Mouse (Mus musculus) heart, embryonic 14.5 days (tissue): Measurements from ENCODE around the gene Rxrg. TPM values are rescaled to one million over a fixed set of nuclear protein-coding genes. Genes with fewer than 3 reads are reported as not detected.

Experiments used
- ATAC-seq: fragments of 200-750 bp; cut with Nextera tagmentation; 2 replicates; pipeline ENCODE4 v1.8.0; 2017; ENCODE audit warnings: low read depth, moderate TSS enrichment; ENCODE audit not compliant: insufficient number of reproducible peaks, insufficient read depth, low FRiP score
- H3K27ac ChIP-seq, 2 experiments: fragments of 200-500 bp in 1 of 2; fragments of 300-500 bp in 1 of 2; sonication (generic) in 1 of 2; replicated peaks in 1 of 2; 2 replicates each; pipeline ENCODE4 v1.5.1; 2012 to 2014; ENCODE audit warnings: low read depth in 2 of 2, low read length in 2 of 2, control low read depth in 1 of 2, mild to moderate bottlenecking in 1 of 2, mixed read lengths in 1 of 2; ENCODE audit not compliant: control insufficient read depth in 1 of 2, insufficient read depth in 1 of 2
- H3K27me3 ChIP-seq: fragments of 300-500 bp; sonication (generic); 2 replicates; pipeline ENCODE4 v1.6.1; 2014; ENCODE audit warnings: mild to moderate bottlenecking, low read length, control low read depth; ENCODE audit not compliant: control insufficient read depth, insufficient read depth
- H3K36me3 ChIP-seq: fragments of 300-500 bp; sonication (generic); 2 replicates; pipeline ENCODE4 v1.6.1; 2014; ENCODE audit warnings: mild to moderate bottlenecking, control low read depth, low read length, mixed read lengths; ENCODE audit not compliant: control insufficient read depth, insufficient read depth
- H3K4me1 ChIP-seq, 2 experiments: fragments of 200-500 bp in 1 of 2; fragments of 300-500 bp in 1 of 2; sonication (generic) in 1 of 2; 2 replicates each; pipeline ENCODE4 v1.6.1; 2012 to 2014; ENCODE audit warnings: low read length in 2 of 2, control low read depth in 1 of 2, mixed read lengths in 1 of 2; ENCODE audit not compliant: control insufficient read depth in 2 of 2, insufficient read depth in 2 of 2
- H3K4me2 ChIP-seq: fragments of 300-500 bp; sonication (generic); 2 replicates; pipeline ENCODE4 v1.6.1; 2014; ENCODE audit warnings: mild to moderate bottlenecking, low read length
- H3K4me3 ChIP-seq, 2 experiments: fragments of 200-500 bp in 1 of 2; fragments of 300-500 bp in 1 of 2; sonication (generic) in 1 of 2; 2 replicates each; pipeline ENCODE4 v1.5.1; 2012 to 2014; ENCODE audit warnings: low read length in 2 of 2, mild to moderate bottlenecking in 2 of 2, control low read depth in 1 of 2, low read depth in 1 of 2, moderate library complexity in 1 of 2; ENCODE audit not compliant: control insufficient read depth in 1 of 2, insufficient read depth in 1 of 2
- H3K9ac ChIP-seq: fragments of 300-500 bp; sonication (generic); 2 replicates; pipeline ENCODE4 v1.6.1; 2014; ENCODE audit warnings: mild to moderate bottlenecking, low read length
- H3K9me3 ChIP-seq: fragments of 300-500 bp; sonication (generic); 2 replicates; pipeline ENCODE4 v1.6.1; 2016; ENCODE audit warnings: low read length, control low read depth; ENCODE audit not compliant: control insufficient read depth
- WGBS: fragments of 180-500 bp; shearing (Covaris S2); extraction: QIAGEN DNeasy Blood & Tissue Kit; methylation state at CpG from one replicate; pipeline ENCODE4 v1.1.7; 2014; 5-methylcytosine and 5-hydroxymethylcytosine counted together
- polyA plus RNA-seq: library from polyadenylated mRNA; unstranded; fragments of >200 nt; fragmentation: Nextera tagmentation; extraction: Ambion mirVana; gene quantifications from 2 replicates; pipeline ENCODE4 v1.2.1, GENCODE M21; 2014

Rxrg gene
- polyA plus RNA-seq, 1 experiment from 2014 or later = 1.4 TPM

GRCm38 (mm10) chr1:167583888-167584287 lies 14.3 kb upstream of the Rxrg start:
- Histone ChIP-seq H3K36me3 (no peaks in the 10 kb centered on the region), H3K27ac (no peak overlapping the region), H3K9me3 (no peaks in the 10 kb centered on the region), H3K4me1 (peaks cover under 1 to 2% of the 10 kb centered on the region in 2 experiments; a peak in 1 of 4 replicates), H3K4me2 (no peak overlapping the region), H3K4me3 (no peak overlapping the region), H3K27me3 (no peaks in the 10 kb centered on the region), H3K9ac (no peak overlapping the region)
- no peak for ATAC-seq
- WGBS = 50% methylated on average over 12 of the region's 12 CpGs

GRCm38 (mm10) chr1:167588747-167589558 lies 9.2 kb upstream of the Rxrg start:
- H3K27me3 ChIP-seq = no peaks in the 10 kb centered on the region
- no peak overlapping the region for H3K27ac ChIP-seq
- ATAC-seq = peak; percentile 61; the same call in 1 of the 2 replicates
- 71% methylated on average over 16 of the region's 16 CpGs for WGBS
- no peak overlapping the region for H3K9ac ChIP-seq
- H3K4me2 ChIP-seq = no peak overlapping the region
- H3K9me3 ChIP-seq = no peaks in the 10 kb centered on the region
- no peaks in the 10 kb centered on the region for H3K36me3 ChIP-seq
- no peak overlapping the region for H3K4me3 ChIP-seq
- peaks cover 5% of the 10 kb centered on the region in 2 experiments; a peak in 2 of 4 replicates for H3K4me1 ChIP-seq

DNA sequence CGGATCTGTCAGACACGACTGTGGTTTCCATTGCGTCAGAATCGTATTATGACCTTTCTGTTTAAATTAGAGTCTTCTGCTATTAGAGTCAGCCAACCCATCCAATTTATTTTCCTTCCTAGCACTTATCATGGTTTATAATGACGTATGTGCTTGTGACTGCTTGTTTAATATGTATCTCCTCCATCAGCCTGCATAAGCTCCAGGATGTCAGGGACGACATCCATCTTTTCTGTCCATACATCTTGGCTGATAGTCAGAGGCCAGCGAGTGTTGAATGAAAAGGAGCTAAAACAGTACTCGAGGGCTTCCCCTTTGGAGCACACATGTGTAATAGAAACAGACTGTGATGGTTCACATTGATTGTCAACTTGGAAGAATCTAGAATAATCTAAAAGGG lies 6.0 kb upstream of the Rxrg start:
- ATAC-seq = no peak
- Histone ChIP-seq H3K4me1 (peaks cover 5% of the 10 kb centered on the region in 2 experiments; a peak in 2 of 4 replicates), H3K9me3 (no peaks in the 10 kb centered on the region), H3K4me3 (no peak overlapping the region), H3K36me3 (no peaks in the 10 kb centered on the region), H3K27me3 (peaks cover 2% of the 10 kb centered on the region; the same call in 1 of the 2 replicates), H3K9ac (no peak overlapping the region), H3K4me2 (no peak overlapping the region), H3K27ac (no peak overlapping the region)
- 72% methylated on average over 8 of the region's 8 CpGs for WGBS

GRCm38 (mm10) chr1:167599211-167599735 lies 1.1 kb downstream of the Rxrg start:
- H3K4me3 ChIP-seq = no peak overlapping the region
- H3K36me3 ChIP-seq = no peaks in the 10 kb centered on the region
- no peaks in the 10 kb centered on the region for H3K9me3 ChIP-seq
- H3K27ac ChIP-seq = no peak overlapping the region
- H3K4me1 ChIP-seq = peaks cover 4 to 7% of the 10 kb centered on the region in 2 experiments; a peak in 1 of 4 replicates
- H3K27me3 ChIP-seq = peaks cover 7% of the 10 kb centered on the region; the same call in 1 of the 2 replicates
- ATAC-seq = no peak
- H3K9ac ChIP-seq = no peak overlapping the region
- WGBS = 23% methylated on average over 7 of the region's 7 CpGs
- peak overlapping the region; percentile 88; the same call in 1 of the 2 replicates for H3K4me2 ChIP-seq

- no peak overlapping the region for H3K27ac ChIP-seq
- H3K36me3 ChIP-seq = no peaks in the 10 kb centered on the region
- H3K27me3 ChIP-seq = no peaks in the 10 kb centered on the region
- H3K9me3 ChIP-seq = no peaks in the 10 kb centered on the region
- ATAC-seq = no peak
- no peak overlapping the region for H3K4me3 ChIP-seq
- 37% methylated on average over 9 of the region's 9 CpGs for WGBS
- H3K4me2 ChIP-seq = no peak overlapping the region
- H3K9ac ChIP-seq = no peak overlapping the region
- no peaks in the 10 kb centered on the region for H3K4me1 ChIP-seq
These were observed 10.1 kb downstream of the Rxrg start for GRCm38 (mm10) chr1:167608201-167608741.

GRCm38 (mm10) chr1:167617131-167617530 lies 18.9 kb downstream of the Rxrg start:
- no peak overlapping the region for H3K4me3 ChIP-seq
- 0 out of 4 replicates have a peak, but pooled peaks cover 0 to 3% of the 10 kb centered on the region in 2 experiments for H3K4me1 ChIP-seq
- no peak for ATAC-seq
- H3K9ac ChIP-seq = no peak overlapping the region
- no peak overlapping the region for H3K27ac ChIP-seq
- no peaks in the 10 kb centered on the region for H3K36me3 ChIP-seq
- 83% methylated on average over 14 of the region's 14 CpGs for WGBS
- H3K27me3 ChIP-seq = no peaks in the 10 kb centered on the region
- H3K4me2 ChIP-seq = no peak overlapping the region
- H3K9me3 ChIP-seq = no peaks in the 10 kb centered on the region

GRCm38 (mm10) chr1:167617995-167618489 lies 19.9 kb downstream of the Rxrg start:
- Histone ChIP-seq H3K36me3 (no peaks in the 10 kb centered on the region), H3K4me2 (no peak overlapping the region), H3K27ac (no peak overlapping the region), H3K4me1 (0 out of 4 replicates have a peak, but pooled peaks cover 0 to 3% of the 10 kb centered on the region in 2 experiments), H3K4me3 (no peak overlapping the region), H3K9ac (no peak overlapping the region), H3K9me3 (no peaks in the 10 kb centered on the region), H3K27me3 (no peaks in the 10 kb centered on the region)
- no peak for ATAC-seq
- WGBS = 59% methylated on average over 18 of the region's 18 CpGs
